Mouse (Mus musculus) stomach, postnatal 0 days (tissue): Measurements from ENCODE around the gene Slc24a3. TPM values are rescaled to one million over a fixed set of nuclear protein-coding genes. Genes with fewer than 3 reads are reported as not detected.

Source experiments
- ATAC-seq: fragments of 200-750 bp; cut with Nextera tagmentation; 2 replicates; pipeline ENCODE4 v1.8.0; 2017; ENCODE audit not compliant: low FRiP score, low TSS enrichment
- DNase-seq: peaks from one replicate; pipeline ENCODE4 v3.0.0-alpha.2; 2016; ENCODE audit warnings: low spot score
- H3K27ac ChIP-seq: fragments of 300-500 bp; sonication (generic); replicated peaks from 2 replicates; pipeline ENCODE4 v1.5.1; 2014; ENCODE audit warnings: mild to moderate bottlenecking, control low read depth
- H3K27me3 ChIP-seq: fragments of 300-500 bp; sonication (generic); 2 replicates; pipeline ENCODE4 v1.6.1; 2014; ENCODE audit warnings: low read length; ENCODE audit not compliant: control insufficient read depth, insufficient read depth
- H3K36me3 ChIP-seq: fragments of 300-500 bp; sonication (generic); 2 replicates; pipeline ENCODE4 v1.6.1; 2014; ENCODE audit warnings: low read length, mixed read lengths; ENCODE audit not compliant: control insufficient read depth, insufficient read depth
- H3K4me1 ChIP-seq: fragments of 300-500 bp; sonication (generic); replicated peaks from 2 replicates; pipeline ENCODE4 v1.6.1; 2014; ENCODE audit warnings: antibody characterized with exemption; ENCODE audit not compliant: control insufficient read depth, insufficient read depth
- H3K4me2 ChIP-seq: fragments of 300-500 bp; sonication (generic); replicated peaks from 2 replicates; pipeline ENCODE4 v1.6.1; 2014; ENCODE audit warnings: low read depth, mild to moderate bottlenecking, control low read depth, moderate library complexity
- H3K4me3 ChIP-seq: fragments of 300-500 bp; sonication (generic); 2 replicates; pipeline ENCODE4 v1.5.1; 2014; ENCODE audit warnings: low read depth, low read length, control low read depth
- H3K9ac ChIP-seq: fragments of 300-500 bp; sonication (generic); 2 replicates; pipeline ENCODE4 v1.6.1; 2014; ENCODE audit warnings: mild to moderate bottlenecking, low read length, control low read depth, mixed read lengths
- H3K9me3 ChIP-seq: fragments of 300-500 bp; sonication (generic); 2 replicates; pipeline ENCODE4 v1.6.1; 2016; ENCODE audit warnings: low read length; ENCODE audit not compliant: control insufficient read depth
- CTCF ChIP-seq: IDR thresholded peaks from 2 replicates; pipeline ENCODE4 v1.5.1; 2016; ENCODE audit warnings: antibody characterized with exemption, low read depth, mild to moderate bottlenecking, moderate library complexity
- EP300 ChIP-seq: optimal IDR thresholded peaks from 2 replicates; pipeline ENCODE3; 2016; ENCODE audit warnings: antibody characterized with exemption
- WGBS: fragments of 180-500 bp; shearing (Covaris S2); extraction: QIAGEN DNeasy Blood & Tissue Kit; methylation state at CpG from one replicate; pipeline ENCODE4 v1.1.7; 2014; 5-methylcytosine and 5-hydroxymethylcytosine counted together
- polyA plus RNA-seq: library from polyadenylated mRNA; unstranded; fragments of >200 nt; fragmentation: Nextera tagmentation; extraction: Ambion mirVana; gene quantifications from 2 replicates; pipeline ENCODE4 v1.2.1, GENCODE M21; 2015

Slc24a3 gene
- polyA plus RNA-seq, 1 experiment from 2014 or later, result 5.7 TPM

DNA sequence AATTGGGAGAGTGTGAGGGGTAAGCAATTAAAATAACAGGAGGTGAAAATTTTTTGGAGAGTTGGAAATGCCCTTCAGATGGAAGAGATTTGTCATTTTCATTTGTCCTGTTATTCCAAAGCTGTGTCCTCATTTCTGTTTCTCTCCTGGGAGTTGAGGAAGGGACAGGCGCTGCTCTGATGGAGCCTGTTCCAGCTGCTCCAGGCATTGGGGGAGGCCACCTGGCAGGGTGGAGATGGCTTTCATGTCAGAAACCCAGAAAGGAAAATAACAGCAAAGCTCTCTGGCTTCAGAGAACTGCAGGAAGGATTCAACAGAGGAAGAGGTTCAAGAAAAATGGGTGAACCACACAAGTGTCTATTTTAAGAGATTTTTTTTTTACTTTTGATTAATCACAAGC, 186.2 kb downstream of the Slc24a3 start:
- TF ChIP-seq EP300 (no peak), CTCF (no peak)
- no peak overlapping the region for H3K9ac ChIP-seq
- H3K36me3 ChIP-seq, result no peaks in the 10 kb centered on the region
- H3K4me1 ChIP-seq, result no peaks in the 10 kb centered on the region
- WGBS, result 74% methylated on average over 1 of the region's 1 CpGs
- H3K9me3 ChIP-seq, result no peaks in the 10 kb centered on the region
- no peak for ATAC-seq
- no peak overlapping the region for H3K4me3 ChIP-seq
- no peak overlapping the region for H3K4me2 ChIP-seq
- DNase-seq, result no peak
- H3K27ac ChIP-seq, result no peak overlapping the region
- no peaks in the 10 kb centered on the region for H3K27me3 ChIP-seq

DNA sequence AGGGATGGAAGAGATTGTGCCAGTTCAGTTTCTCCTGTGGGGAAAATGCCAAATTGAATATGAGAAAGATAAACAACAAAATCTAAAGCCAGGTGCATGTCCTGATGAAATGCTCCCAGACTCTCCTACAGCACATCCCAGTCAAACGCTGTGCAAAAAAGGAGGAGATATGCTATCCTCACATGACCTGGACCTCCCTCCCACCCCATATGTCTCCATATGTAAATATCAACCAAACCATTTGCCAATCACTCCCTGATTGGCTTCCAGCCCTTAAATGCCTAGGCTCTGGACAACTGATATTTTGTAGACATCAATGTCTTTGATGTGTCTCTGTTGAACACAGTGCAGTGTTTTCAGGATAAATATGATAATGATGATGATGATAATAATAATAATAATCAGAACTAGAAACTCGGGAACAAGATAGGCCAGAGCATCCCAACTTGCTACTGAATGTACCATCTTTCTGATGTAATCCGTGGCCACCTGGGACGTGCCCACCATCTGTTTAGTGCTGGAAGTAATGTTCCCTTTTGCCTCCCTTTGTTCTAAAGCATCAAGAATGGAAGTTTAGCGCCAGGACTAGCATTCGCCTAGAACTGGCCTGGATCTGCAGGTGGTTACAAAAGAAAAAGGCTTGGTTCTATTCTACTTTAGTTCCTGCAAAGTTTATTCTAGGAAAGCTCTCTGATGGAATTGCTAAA, 190.8 kb downstream of the Slc24a3 start:
- ATAC-seq (no peak), DNase-seq (no peak)
- no peaks in the 10 kb centered on the region for H3K27me3 ChIP-seq
- H3K9me3 ChIP-seq, result no peaks in the 10 kb centered on the region
- no peaks in the 10 kb centered on the region for H3K4me1 ChIP-seq
- no peak overlapping the region for H3K4me2 ChIP-seq
- H3K9ac ChIP-seq, result no peak overlapping the region
- no peak overlapping the region for H3K4me3 ChIP-seq
- no peak overlapping the region for H3K27ac ChIP-seq
- whole genome bisulfite sequencing, result 73% methylated on average over 6 of the region's 6 CpGs
- no peaks in the 10 kb centered on the region for H3K36me3 ChIP-seq
- TF ChIP-seq EP300 (no peak), CTCF (no peak)

DNA sequence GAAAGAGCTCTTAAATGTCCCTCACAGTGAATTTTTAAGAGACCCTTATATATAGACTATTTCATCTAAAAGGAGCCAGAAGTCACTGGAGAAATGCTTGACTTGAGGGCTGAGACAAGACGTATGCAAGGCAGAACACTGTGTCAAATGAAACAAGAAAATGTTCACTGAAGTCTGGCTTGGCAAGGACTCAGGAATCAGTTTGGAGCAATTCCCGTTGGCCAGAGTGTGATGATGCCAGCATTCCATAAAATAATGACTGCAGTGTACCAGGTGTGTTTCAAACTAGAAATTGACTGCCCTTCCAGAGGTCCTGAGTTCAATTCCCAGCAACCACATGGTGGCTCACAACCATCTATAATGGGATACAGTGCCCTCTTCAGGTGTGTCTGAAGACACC, 196.1 kb downstream of the Slc24a3 start:
- Histone ChIP-seq H3K27ac (no peak overlapping the region), H3K27me3 (no peaks in the 10 kb centered on the region), H3K9ac (no peak overlapping the region), H3K4me3 (no peak overlapping the region), H3K4me2 (no peak overlapping the region), H3K4me1 (no peaks in the 10 kb centered on the region), H3K36me3 (no peaks in the 10 kb centered on the region), H3K9me3 (no peaks in the 10 kb centered on the region)
- ATAC-seq (no peak), DNase-seq (no peak)
- WGBS, result 53% methylated on average over 2 of the region's 2 CpGs
- TF ChIP-seq EP300 (no peak), CTCF (no peak)

DNA sequence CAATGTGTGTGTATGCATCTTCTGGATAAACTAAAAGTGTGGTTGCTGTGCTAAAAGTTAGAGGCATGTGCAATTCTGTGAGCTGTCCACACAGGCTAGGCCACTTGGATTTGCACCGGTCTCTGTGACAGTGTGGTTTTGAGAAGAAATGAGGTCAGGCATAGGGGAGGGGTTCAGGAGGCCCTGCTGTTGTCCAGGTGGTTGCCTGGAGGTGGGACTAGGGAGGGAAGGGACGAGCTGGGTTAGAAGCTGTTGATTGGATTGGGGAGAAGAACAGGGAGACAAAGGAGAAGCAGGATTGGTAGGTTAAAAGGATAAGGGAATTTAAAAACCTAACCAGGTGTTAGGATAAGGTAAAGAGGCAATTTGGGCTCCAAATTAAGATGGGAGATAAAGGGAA, 201.1 kb downstream of the Slc24a3 start:
- 57% methylated on average over 2 of the region's 2 CpGs for whole genome bisulfite sequencing

DNA sequence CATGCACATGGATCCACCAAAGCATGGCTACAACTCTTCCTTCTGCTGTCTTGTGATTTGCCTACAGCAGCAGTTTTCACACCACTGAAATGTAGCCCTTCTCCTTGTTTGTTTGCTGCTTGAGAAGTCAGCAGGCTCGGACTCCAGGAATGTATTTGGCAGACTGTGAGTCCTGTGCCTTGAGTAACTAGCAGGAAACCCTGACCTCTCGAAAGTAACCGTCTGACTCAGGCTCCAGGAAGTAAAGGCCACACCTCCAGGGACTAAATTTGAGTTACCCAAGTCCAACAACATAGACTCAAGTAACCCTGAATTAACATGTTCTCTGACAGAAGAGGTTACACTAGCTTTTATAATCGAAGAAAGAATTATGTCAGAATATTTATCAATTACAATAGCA, 203.2 kb downstream of the Slc24a3 start:
- Histone ChIP-seq H3K36me3 (no peaks in the 10 kb centered on the region), H3K9ac (no peak overlapping the region), H3K27me3 (no peaks in the 10 kb centered on the region), H3K4me2 (no peak overlapping the region), H3K27ac (no peak overlapping the region), H3K4me3 (no peak overlapping the region), H3K9me3 (no peaks in the 10 kb centered on the region), H3K4me1 (no peaks in the 10 kb centered on the region)
- 47% methylated on average over 4 of the region's 4 CpGs for WGBS
- no peak for ATAC-seq
- DNase-seq, result no peak
- no peak for TF ChIP-seq CTCF

More for the DNA sequence above, 201.1 kb downstream of the Slc24a3 start:
- no peaks in the 10 kb centered on the region for H3K9me3 ChIP-seq
- H3K27ac ChIP-seq, result no peak overlapping the region
- H3K4me1 ChIP-seq, result no peaks in the 10 kb centered on the region
- DNase-seq (no peak), ATAC-seq (no peak)
- H3K4me3 ChIP-seq, result no peak overlapping the region
- no peaks in the 10 kb centered on the region for H3K27me3 ChIP-seq
- H3K9ac ChIP-seq, result no peak overlapping the region
- H3K36me3 ChIP-seq, result no peaks in the 10 kb centered on the region
- no peak overlapping the region for H3K4me2 ChIP-seq
- no peak for TF ChIP-seq EP300
- TF ChIP-seq CTCF, result no peak

DNA sequence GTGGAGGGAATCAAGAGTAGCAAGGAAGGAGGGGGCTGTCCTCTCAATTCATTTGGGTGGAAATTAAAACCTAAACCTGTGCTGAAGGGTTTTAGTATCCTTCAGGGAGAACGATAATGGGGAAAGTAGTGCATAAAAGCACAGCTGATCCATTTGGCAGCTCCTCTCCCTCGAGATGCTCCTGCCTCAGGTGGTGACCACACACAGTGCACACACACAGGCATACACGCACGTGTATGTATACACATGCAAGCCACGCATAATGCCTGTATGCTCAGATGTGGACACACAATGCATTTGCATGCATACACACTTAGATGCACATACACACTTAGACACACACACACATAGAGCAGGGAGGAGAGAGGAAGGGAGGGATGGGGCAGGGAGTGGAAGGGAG, 206.2 kb downstream of the Slc24a3 start:
- Histone ChIP-seq H3K4me2 (no peak overlapping the region), H3K27me3 (no peaks in the 10 kb centered on the region), H3K27ac (no peak overlapping the region), H3K9me3 (no peaks in the 10 kb centered on the region), H3K4me1 (no peaks in the 10 kb centered on the region), H3K9ac (no peak overlapping the region), H3K36me3 (no peaks in the 10 kb centered on the region), H3K4me3 (no peak overlapping the region)
- 90% methylated on average over 5 of the region's 5 CpGs for WGBS
- DNase-seq (no peak), ATAC-seq (no peak)
- TF ChIP-seq EP300 (no peak), CTCF (no peak)
